Mouse (Mus musculus): ENCODE data around the gene 3110082I17Rik. TPM values are rescaled to one million over a fixed set of nuclear protein-coding genes. Genes with fewer than 3 reads are reported as not detected.
A peak's percentile ranks its signal among the peaks of the same experiment; 100 is the strongest.

3110082I17Rik gene
- polyA plus RNA-seq, 2 experiments from 2014 or later, result 2.5 to 6.8 TPM

- ATAC-seq, result no peak
Observed at GRCm38 (mm10) chr5:139321331-139321730, 139.0 kb downstream of the 3110082I17Rik start.

- no peak for ATAC-seq
Observed at GRCm38 (mm10) chr5:139320424-139320823, 139.9 kb downstream of the 3110082I17Rik start.

GRCm38 (mm10) chr5:139317751-139318504, 142.4 kb downstream of the 3110082I17Rik start:
- no peak for ATAC-seq

GRCm38 (mm10) chr5:139316982-139317675, 143.2 kb downstream of the 3110082I17Rik start:
- ATAC-seq, result no peak

DNA sequence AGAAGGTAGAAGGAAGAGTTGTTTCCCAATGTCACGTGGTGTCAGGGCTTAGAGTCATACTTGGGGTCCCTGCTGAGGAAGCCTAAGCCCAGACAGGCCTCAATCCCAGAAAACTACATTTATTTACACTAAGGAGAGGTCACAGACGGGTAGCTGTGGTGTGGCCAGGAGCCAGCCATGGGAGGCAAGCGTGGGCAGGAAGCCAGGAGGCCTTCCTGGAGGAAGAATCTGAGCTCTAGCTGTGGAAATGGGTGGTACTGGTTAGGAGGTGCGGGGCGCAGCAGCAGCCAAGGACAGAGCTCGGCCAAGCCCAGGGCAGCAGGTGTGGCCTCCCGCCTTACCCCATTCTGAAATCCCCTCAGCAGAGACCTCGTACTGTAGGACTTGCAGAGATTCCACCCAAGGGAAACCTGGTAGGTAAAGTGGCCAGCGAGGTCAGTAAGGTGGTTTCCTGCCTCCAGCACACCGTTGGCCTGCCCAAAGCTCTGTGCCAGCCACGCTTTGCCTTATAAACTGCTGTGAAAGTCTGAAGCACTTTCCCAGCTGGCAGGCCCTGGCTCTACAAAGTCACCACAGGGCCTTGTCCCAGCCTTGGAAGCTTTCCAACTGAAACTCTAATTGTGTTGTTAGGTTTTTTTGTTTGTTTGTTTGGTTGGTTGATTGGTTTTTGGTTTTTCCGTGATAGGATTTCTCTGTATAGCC, 145.2 kb downstream of the 3110082I17Rik start:
- ATAC-seq, result no peak

GRCm38 (mm10) chr5:139313536-139313935, 146.8 kb downstream of the 3110082I17Rik start:
- no peak for ATAC-seq

DNA sequence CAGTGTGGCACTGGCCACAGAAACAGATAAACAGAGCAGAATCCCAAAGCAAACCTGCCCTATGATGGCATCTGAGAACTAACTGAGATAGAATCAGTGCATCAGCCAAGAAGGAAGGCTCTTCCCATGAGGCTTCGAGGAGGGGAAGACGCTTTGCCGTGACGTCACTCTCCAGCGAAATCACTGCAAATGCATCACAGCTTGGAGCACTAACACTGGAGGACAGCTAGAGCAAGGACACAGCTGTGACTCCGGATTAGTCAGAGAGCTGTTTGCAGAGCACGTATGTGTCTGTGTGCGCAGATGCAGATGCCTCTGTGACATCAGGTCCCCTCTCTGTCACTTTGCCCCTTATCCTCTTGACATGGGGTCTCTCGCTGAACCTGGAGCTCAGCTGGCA, 148.5 kb downstream of the 3110082I17Rik start:
- ATAC-seq, result no peak

DNA sequence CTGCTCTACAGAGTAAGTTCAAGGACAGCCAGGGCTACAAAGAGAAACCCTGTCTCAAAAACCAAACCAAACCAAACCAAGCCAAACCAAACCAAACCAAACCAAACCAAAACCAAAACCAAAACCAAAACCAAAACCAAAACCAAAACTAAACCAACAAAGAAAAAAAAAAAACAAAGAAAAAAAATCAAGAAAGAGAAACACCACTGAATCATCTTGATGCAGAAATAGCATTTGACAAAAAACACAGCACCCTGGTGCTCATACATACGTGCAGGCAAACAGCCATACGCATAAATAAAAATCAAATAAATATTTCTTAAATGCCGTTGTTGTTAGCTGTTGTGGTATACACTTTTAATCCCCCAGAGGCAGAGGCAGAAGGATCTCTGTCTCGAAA, 149.8 kb downstream of the 3110082I17Rik start:
- peak; percentile 44 for ATAC-seq

DNA sequence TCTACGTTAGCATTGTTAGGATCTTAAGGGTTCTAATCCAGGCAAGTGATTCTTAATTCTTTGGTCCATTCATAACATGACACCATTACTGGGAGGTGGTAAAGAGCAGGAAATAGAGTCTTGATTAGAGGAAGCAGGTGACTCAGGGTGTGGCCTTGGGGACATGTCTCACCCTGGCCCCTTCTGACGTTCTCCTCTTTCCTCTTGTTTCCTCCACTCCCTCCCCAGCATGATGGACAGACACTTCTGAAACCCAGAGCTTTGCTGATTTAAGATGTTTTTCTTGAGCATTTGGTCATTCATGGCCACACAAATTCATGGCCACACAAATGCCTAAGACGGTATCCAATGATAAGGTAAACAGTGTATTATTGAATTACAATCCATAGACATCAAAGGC, 150.4 kb downstream of the 3110082I17Rik start:
- ATAC-seq, result peak; percentile 85

Other genes with a start within 250 kb of the 3110082I17Rik start
- 10 to 100 TPM; 12.5 to 12.6 TPM for gene Get4, start 208.2 kb downstream of the 3110082I17Rik start, polyA plus RNA-seq (2017; shearing (Covaris generic))
- gene Adap1, start 134.9 kb downstream of the 3110082I17Rik start, polyA plus RNA-seq (2017; shearing (Covaris generic)), result 1 to 10 TPM; 4.8 to 6.0 TPM
- gene Cox19, start 109.1 kb downstream of the 3110082I17Rik start, polyA plus RNA-seq (2017; shearing (Covaris generic)), result 10 to 100 TPM; 49.9 to 52.2 TPM
- gene Cyp2w1, start 107.9 kb downstream of the 3110082I17Rik start, polyA plus RNA-seq (2017; shearing (Covaris generic)), result not detected
- 10 to 100 TPM in 1 of 2 experiments, 1 to 10 TPM in 1; 8.1 to 11.3 TPM for gene Gpr146, start 82.8 kb downstream of the 3110082I17Rik start, polyA plus RNA-seq (2017; shearing (Covaris generic))
- not detected for gene C130050O18Rik, start 55.2 kb downstream of the 3110082I17Rik start, polyA plus RNA-seq (2017; shearing (Covaris generic))
- gene Gper1, start 37.4 kb downstream of the 3110082I17Rik start, polyA plus RNA-seq (2017; shearing (Covaris generic)), result not detected
- gene Zfand2a, start 24.0 kb upstream of the 3110082I17Rik start, polyA plus RNA-seq (2017; shearing (Covaris generic)), result 10 to 100 TPM; 10.2 to 10.6 TPM
- not detected for gene Uncx, start 83.0 kb upstream of the 3110082I17Rik start, polyA plus RNA-seq (2017; shearing (Covaris generic))

Measured in CD4-positive, CD25-positive, alpha-beta regulatory T cell, adult 4 months (primary cell).